Mouse (Mus musculus) kidney, embryonic 16.5 days (tissue): ENCODE data around the gene Ypel4. TPM values are rescaled to one million over a fixed set of nuclear protein-coding genes. Genes with fewer than 3 reads are reported as not detected.

Experiments
- ATAC-seq: fragments of 200-750 bp; cut with Nextera tagmentation; 2 replicates; pipeline ENCODE4 v1.8.0; 2017; ENCODE audit warnings: moderate TSS enrichment; ENCODE audit not compliant: low FRiP score, low TSS enrichment
- H3K27ac ChIP-seq: fragments of 300-500 bp; sonication (generic); 2 replicates; pipeline ENCODE4 v1.5.1; 2014; ENCODE audit warnings: low read length
- H3K27me3 ChIP-seq: fragments of 300-500 bp; sonication (generic); 2 replicates; pipeline ENCODE4 v1.6.1; 2014; ENCODE audit warnings: low read length, control low read depth, mixed read lengths; ENCODE audit not compliant: insufficient read depth
- H3K36me3 ChIP-seq: fragments of 300-500 bp; sonication (generic); 2 replicates; pipeline ENCODE4 v1.6.1; 2014; ENCODE audit warnings: low read length, control low read depth, mixed read lengths; ENCODE audit not compliant: insufficient read depth
- H3K4me1 ChIP-seq: fragments of 300-500 bp; sonication (generic); 2 replicates; pipeline ENCODE4 v1.6.1; 2014; ENCODE audit warnings: low read length, control low read depth, mixed read lengths; ENCODE audit not compliant: insufficient read depth
- H3K4me2 ChIP-seq: fragments of 300-500 bp; sonication (generic); replicated peaks from 2 replicates; pipeline ENCODE4 v1.6.1; 2014; ENCODE audit warnings: low read depth, low read length
- H3K4me3 ChIP-seq: fragments of 300-500 bp; sonication (generic); 2 replicates; pipeline ENCODE4 v1.5.1; 2014; ENCODE audit warnings: mild to moderate bottlenecking, low read length
- H3K9ac ChIP-seq: fragments of 300-500 bp; sonication (generic); replicated peaks from 2 replicates; pipeline ENCODE4 v1.6.1; 2014; ENCODE audit warnings: low read length
- H3K9me3 ChIP-seq: fragments of 300-500 bp; sonication (generic); 2 replicates; pipeline ENCODE4 v1.6.1; 2016; ENCODE audit warnings: low read length, control low read depth
- WGBS: fragments of 180-500 bp; shearing (Covaris S2); extraction: QIAGEN DNeasy Blood & Tissue Kit; methylation state at CpG from one replicate; pipeline ENCODE4 v1.1.7; 2014; 5-methylcytosine and 5-hydroxymethylcytosine counted together
- polyA plus RNA-seq: library from polyadenylated mRNA; unstranded; fragments of >200 nt; fragmentation: Nextera tagmentation; extraction: Ambion mirVana; gene quantifications from 2 replicates; pipeline ENCODE4 v1.2.1, GENCODE M21; 2015

Ypel4 gene
- polyA plus RNA-seq, 1 experiment from 2014 or later, result 5.4 TPM

- Histone ChIP-seq H3K4me1 (peaks cover 82% of the 10 kb centered on the region), H3K9ac (peak overlapping the region; percentile 55; the same call in 1 of the 2 replicates)
Measured at GRCm38 (mm10) chr2:84737451-84737925, 3.6 kb downstream of the Ypel4 start.

GRCm38 (mm10) chr2:84738271-84738911 lies 4.5 kb downstream of the Ypel4 start:
- peak overlapping the region; percentile 84 for H3K27ac ChIP-seq
- H3K9me3 ChIP-seq, result no peaks in the 10 kb centered on the region
- peak; percentile 14; the same call in 1 of the 2 replicates for ATAC-seq
- peak overlapping the region; percentile 50 for H3K4me2 ChIP-seq
- H3K9ac ChIP-seq, result peak overlapping the region; percentile 55
- peaks cover 81% of the 10 kb centered on the region for H3K4me1 ChIP-seq
- peak overlapping the region; percentile 30 for H3K4me3 ChIP-seq
- H3K27me3 ChIP-seq, result no peaks in the 10 kb centered on the region
- peaks cover 7% of the 10 kb centered on the region; the same call in 1 of the 2 replicates for H3K36me3 ChIP-seq
- WGBS, result under 1% methylated on average over 12 of the region's 12 CpGs

More at GRCm38 (mm10) chr2:84737451-84737925, 3.6 kb downstream of the Ypel4 start:
- Histone ChIP-seq H3K4me3 (no peak overlapping the region; the same call in 1 of the 2 replicates), H3K27ac (peak overlapping the region; percentile 84), H3K27me3 (no peaks in the 10 kb centered on the region), H3K4me2 (peak overlapping the region; percentile 50), H3K9me3 (no peaks in the 10 kb centered on the region), H3K36me3 (peaks cover 7% of the 10 kb centered on the region; the same call in 1 of the 2 replicates)
- ATAC-seq, result peak; percentile 56
- 3% methylated on average over 8 of the region's 8 CpGs for WGBS

GRCm38 (mm10) chr2:84740608-84741333 lies 6.9 kb downstream of the Ypel4 start:
- Histone ChIP-seq H3K4me1 (peaks cover 73% of the 10 kb centered on the region), H3K4me3 (peak overlapping the region; percentile 97), H3K36me3 (peaks cover 7% of the 10 kb centered on the region; the same call in 1 of the 2 replicates), H3K9ac (peak overlapping the region; percentile 100), H3K27me3 (no peaks in the 10 kb centered on the region), H3K27ac (peak overlapping the region; percentile 100; the same call in 1 of the 2 replicates), H3K4me2 (peak overlapping the region; percentile 90), H3K9me3 (no peaks in the 10 kb centered on the region)
- WGBS, result 55% methylated on average over 15 of the region's 15 CpGs
- no peak for ATAC-seq

GRCm38 (mm10) chr2:84741841-84742450 lies 8.1 kb downstream of the Ypel4 start:
- peaks cover 7% of the 10 kb centered on the region; the same call in 1 of the 2 replicates for H3K36me3 ChIP-seq
- peak; percentile 0; the same call in 1 of the 2 replicates for ATAC-seq
- peaks cover 61% of the 10 kb centered on the region for H3K4me1 ChIP-seq
- peak overlapping the region; percentile 90 for H3K4me2 ChIP-seq
- 2% methylated on average over 5 of the region's 5 CpGs for whole genome bisulfite sequencing
- H3K9ac ChIP-seq, result peak overlapping the region; percentile 100
- H3K27ac ChIP-seq, result peak overlapping the region; percentile 100
- H3K9me3 ChIP-seq, result no peaks in the 10 kb centered on the region
- H3K27me3 ChIP-seq, result no peaks in the 10 kb centered on the region
- H3K4me3 ChIP-seq, result peak overlapping the region; percentile 97

- H3K9ac ChIP-seq, result peak overlapping the region; percentile 100
- peak overlapping the region; percentile 100 for H3K27ac ChIP-seq
- under 1% methylated on average over 23 of the region's 26 CpGs for WGBS
- peaks cover 54% of the 10 kb centered on the region for H3K4me1 ChIP-seq
- no peaks in the 10 kb centered on the region for H3K9me3 ChIP-seq
- peaks cover 7% of the 10 kb centered on the region; the same call in 1 of the 2 replicates for H3K36me3 ChIP-seq
- ATAC-seq, result peak; percentile 79
- H3K4me3 ChIP-seq, result peak overlapping the region; percentile 97
- H3K4me2 ChIP-seq, result peak overlapping the region; percentile 90
- H3K27me3 ChIP-seq, result no peaks in the 10 kb centered on the region
Measured at GRCm38 (mm10) chr2:84742451-84743283, 8.8 kb downstream of the Ypel4 start.

GRCm38 (mm10) chr2:84743561-84743960 lies 9.7 kb downstream of the Ypel4 start, which contains the start of gene Gm19426:
TSS of gene Gm19426 (minus strand) at chr2:84743655.
- H3K36me3 ChIP-seq, result peaks cover 7% of the 10 kb centered on the region; the same call in 1 of the 2 replicates
- H3K27ac ChIP-seq, result peak within 1 kb of the TSS; percentile 100
- peak within 1 kb of the TSS; percentile 97 for H3K4me3 ChIP-seq
- H3K9ac ChIP-seq, result peak within 1 kb of the TSS; percentile 100
- H3K4me2 ChIP-seq, result peak within 1 kb of the TSS; percentile 90
- H3K9me3 ChIP-seq, result no peaks in the 10 kb centered on the region
- H3K27me3 ChIP-seq, result no peaks in the 10 kb centered on the region
- under 1% methylated on average over 24 of the region's 25 CpGs for WGBS
- peak; percentile 88 for ATAC-seq
- peaks cover 45% of the 10 kb centered on the region for H3K4me1 ChIP-seq

- peak; percentile 25; the same call in 1 of the 2 replicates for ATAC-seq
- Histone ChIP-seq H3K4me1 (peaks cover 40% of the 10 kb centered on the region), H3K27me3 (no peaks in the 10 kb centered on the region), H3K4me3 (peak overlapping the region; percentile 97), H3K9me3 (no peaks in the 10 kb centered on the region), H3K27ac (peak overlapping the region; percentile 100), H3K36me3 (peaks cover 7% of the 10 kb centered on the region; the same call in 1 of the 2 replicates), H3K4me2 (peak overlapping the region; percentile 90), H3K9ac (peak overlapping the region; percentile 100)
- 2% methylated on average over 10 of the region's 10 CpGs for WGBS
Measured at GRCm38 (mm10) chr2:84744126-84744525, 10.3 kb downstream of the Ypel4 start.

- H3K27ac ChIP-seq, result no peak overlapping the region
- ATAC-seq, result no peak
- H3K36me3 ChIP-seq, result no peaks in the 10 kb centered on the region
- no peaks in the 10 kb centered on the region for H3K27me3 ChIP-seq
- H3K9me3 ChIP-seq, result no peaks in the 10 kb centered on the region
- H3K9ac ChIP-seq, result no peak overlapping the region
- 58% methylated on average over 6 of the region's 6 CpGs for WGBS
- no peaks in the 10 kb centered on the region for H3K4me1 ChIP-seq
- H3K4me3 ChIP-seq, result no peak overlapping the region
- no peak overlapping the region for H3K4me2 ChIP-seq
Measured at GRCm38 (mm10) chr2:84750115-84750514, 16.3 kb downstream of the Ypel4 start.

GRCm38 (mm10) chr2:84756245-84756644 lies 22.4 kb downstream of the Ypel4 start:
- Histone ChIP-seq H3K36me3 (no peaks in the 10 kb centered on the region), H3K4me3 (no peak overlapping the region), H3K4me1 (no peaks in the 10 kb centered on the region), H3K9me3 (no peaks in the 10 kb centered on the region), H3K27me3 (no peaks in the 10 kb centered on the region), H3K9ac (no peak overlapping the region), H3K27ac (no peak overlapping the region), H3K4me2 (no peak overlapping the region)
- ATAC-seq, result no peak
- 75% methylated on average over 5 of the region's 5 CpGs for WGBS
